Mouse (Mus musculus) cerebellum, postnatal 14 days (tissue): ENCODE results near the gene Gm20924.
"Not testable (repeated sequence)": the region's sequence is repeated elsewhere in the genome, so short reads cannot be mapped to it uniquely, and the experiment has no call there.

ENCODE experiments used
- DNase-seq, 2 experiments: peaks; one replicate each; pipeline ENCODE4 v3.0.0; 2021; ENCODE audit warnings: mixed read lengths in 2 of 2

Gm20924 gene

GRCm38 (mm10) chrY:65207427-65207826 lies at the start of gene Gm20924:
Gene Gm20924 (minus strand): TSS chrY:65207527.
- not testable (repeated sequence) for DNase-seq
